Mouse (Mus musculus) thymus, adult 2 months (tissue): ENCODE measurements around the gene Gnmt.

Experiments used
- CTCF ChIP-seq: fragments of 200-500 bp; IDR thresholded peaks from 2 replicates; pipeline ENCODE4 v1.5.1; 2012; ENCODE audit warnings: mild to moderate bottlenecking, control low read depth, low read length, moderate library complexity, borderline replicate concordance; ENCODE audit not compliant: control insufficient read depth, poor library complexity, insufficient read depth; ENCODE audit errors: extremely low read depth
- POLR2A ChIP-seq: fragments of 200-500 bp; IDR thresholded peaks from 2 replicates; pipeline ENCODE4 v1.6.1; 2012; ENCODE audit warnings: mild to moderate bottlenecking, low read length, control low read depth, moderate library complexity; ENCODE audit not compliant: control insufficient read depth, poor library complexity, insufficient read depth; ENCODE audit errors: extremely low read depth

- TF ChIP-seq CTCF (no peak), POLR2A (no peak)
These were observed 47.1 kb upstream of the Gnmt start for GRCm38 (mm10) chr17:46776087-46776486.
